30 mouse cellular contexts compared by ENCODE assay signal in the genomic region with DNA sequence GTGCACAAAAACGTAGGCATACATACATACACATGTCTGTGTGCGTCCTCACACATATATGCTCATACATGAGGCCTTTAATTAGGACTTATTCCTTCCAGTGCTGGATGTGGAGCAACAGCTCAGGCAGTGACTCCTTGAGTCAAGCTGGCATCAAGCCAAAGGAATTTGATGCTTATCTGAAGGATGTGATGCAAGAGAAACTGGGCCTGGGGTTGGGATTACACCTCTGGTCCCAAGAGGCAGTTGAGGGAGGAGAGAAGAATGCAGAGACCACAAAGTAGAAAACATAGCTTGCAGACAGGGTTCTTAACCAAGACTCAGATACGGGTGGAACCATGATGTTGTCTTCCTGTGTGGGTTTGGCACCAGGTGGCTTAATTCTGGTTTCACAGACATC.
DNase-seq lines count a peak whose midpoint lies in the region; ATAC-seq lines count a peak whose summit lies in the region.
"Had no signal": no experiment of that assay in that cellular context is flagged by ENCODE, and none has a peak within 500 bp of the region (broad histone marks: within the 10 kb centered on the region; RNA-seq: fewer than 3 reads in every experiment).

No protein-coding gene starts in this region.

- no peak for ATAC-seq in heart, embryonic 11.5 days (replicated peaks; ENCODE audit: insufficient number of reproducible peaks, low FRiP score, low TSS enrichment)
- ATAC-seq: intestine, postnatal 0 days; midbrain, embryonic 13.5 days had no signal

- no peak overlapping the region for H3K9ac ChIP-seq in heart, embryonic 11.5 days (ENCODE audit: low read depth, low read length)
- H3K9ac ChIP-seq: embryonic facial prominence, embryonic 12.5 days; heart, embryonic 13.5 days; hindbrain, embryonic 14.5 days; limb, embryonic 15.5 days; liver, embryonic 13.5 days; midbrain, embryonic 13.5 days had no signal

- no peaks in the 10 kb centered on the region; the same call in 1 of the 2 replicates for H3K27me3 ChIP-seq in heart, embryonic 11.5 days (ENCODE audit: control insufficient read depth, insufficient read depth, low read length)
- H3K27me3 ChIP-seq: CH12.LX; embryonic facial prominence, embryonic 12.5 days; heart, embryonic 13.5 days; limb, embryonic 15.5 days; liver, embryonic 13.5 days; midbrain, embryonic 13.5 days had no signal

- H3K4me3 ChIP-seq in heart, embryonic 11.5 days (ENCODE audit: low read depth, low read length): no peak overlapping the region
- H3K4me3 ChIP-seq: embryonic facial prominence, embryonic 12.5 days; heart, adult 2 months; heart, embryonic 13.5 days; limb, embryonic 10.5 days; limb, embryonic 15.5 days; liver, embryonic 13.5 days; midbrain, embryonic 13.5 days had no signal

- WGBS in heart, embryonic 11.5 days (ENCODE audit: insufficient replicate concordance): 86% methylated on average over 3 of the region's 3 CpGs

- H3K9me3 ChIP-seq in heart, embryonic 11.5 days (replicated peaks; ENCODE audit: control insufficient read depth, low read length): 0 out of 2 replicates have a peak, but pooled peaks cover 6% of the 10 kb centered on the region
- H3K9me3 ChIP-seq: limb, embryonic 15.5 days had no signal

- H3K27ac ChIP-seq in heart, embryonic 11.5 days (ENCODE audit: low read depth, low read length): no peak overlapping the region
- H3K27ac ChIP-seq: embryonic facial prominence, embryonic 12.5 days; heart, adult 2 months; heart, embryonic 13.5 days; hindbrain, embryonic 14.5 days; limb, embryonic 10.5 days; limb, embryonic 15.5 days; liver, embryonic 13.5 days; macrophage; midbrain, embryonic 13.5 days; stomach, postnatal 0 days had no signal

- H3K4me2 ChIP-seq in heart, embryonic 11.5 days: no peak overlapping the region
- H3K4me2 ChIP-seq: embryonic facial prominence, embryonic 12.5 days; heart, embryonic 13.5 days; hindbrain, embryonic 14.5 days; limb, embryonic 15.5 days; liver, embryonic 13.5 days; midbrain, embryonic 13.5 days had no signal

- no peaks in the 10 kb centered on the region for H3K4me1 ChIP-seq in heart, embryonic 11.5 days (ENCODE audit: control insufficient read depth, insufficient read depth, low read length)
- H3K4me1 ChIP-seq: embryonic facial prominence, embryonic 12.5 days; heart, embryonic 13.5 days; limb, embryonic 10.5 days; limb, embryonic 15.5 days; liver, embryonic 13.5 days had no signal

- H3K36me3 ChIP-seq in heart, embryonic 11.5 days (ENCODE audit: control insufficient read depth, insufficient read depth, low read length): no peaks in the 10 kb centered on the region
- H3K36me3 ChIP-seq: embryonic facial prominence, embryonic 12.5 days; heart, embryonic 13.5 days; limb, embryonic 10.5 days; limb, embryonic 15.5 days; liver, embryonic 13.5 days; midbrain, embryonic 13.5 days had no signal

- DNase-seq in heart, adult 11 months: peak; percentile 66
- peak; percentile 24 for DNase-seq in retina, postnatal 1 day
- no peak for DNase-seq in retina, embryonic 14.5 days (ENCODE audit: low spot score)
- peak; percentile 74 for DNase-seq in 3T3-L1 (ENCODE audit: low read depth, low spot score)
- DNase-seq in fibroblast of lung, adult 2 months (ENCODE audit: low read depth): peak; percentile 54
- no peak for DNase-seq in kidney, adult 9 months
- DNase-seq: adrenal gland, adult 8-10 months; cerebellum, adult 9-10 months; cerebellum, postnatal 36 days; gastrocnemius, postnatal 36 days; heart, adult 2 months; heart, postnatal 10 days; kidney, postnatal 14 days; layer of hippocampus, adult 9-11 months; liver, embryonic 13.5 days; lung, adult 18-20 months; right cerebral cortex, postnatal 4 days; thymus, adult 18-20 months; thymus, postnatal 4 days had no signal

Comparison
In these comparisons a context has a peak if more than half of its experiments do, and no peak if none do; other contexts are left out.
1. DNase-seq: peak in heart, adult 11 months (single experiment), retina, postnatal 1 day (single experiment), 3T3-L1 (single experiment) and fibroblast of lung, adult 2 months (single experiment); none in retina, embryonic 14.5 days (single experiment) and kidney, adult 9 months (single experiment).